Mouse (Mus musculus): ENCODE data around the gene Il4ra. TPM values are rescaled to one million over a fixed set of nuclear protein-coding genes. Genes with fewer than 3 reads are reported as not detected.

Gene Il4ra
- polyA plus RNA-seq, 1 experiment from 2014 or later, result 13.1 TPM

GRCm38 (mm10) chr7:125545331-125545730 lies 6.6 kb upstream of the Il4ra start:
- Histone ChIP-seq H3K27me3 (ENCODE audit: insufficient read depth, low read length) (no peaks in the 10 kb centered on the region), H3K9ac (replicated peaks; ENCODE audit: low read length) (no peak overlapping the region), H3K36me3 (ENCODE audit: insufficient read depth, low read length) (no peaks in the 10 kb centered on the region), H3K4me2 (replicated peaks; ENCODE audit: low read depth, low read length) (no peak overlapping the region), H3K9me3 (ENCODE audit: low read length) (no peaks in the 10 kb centered on the region), H3K27ac (ENCODE audit: low read length) (no peak overlapping the region), H3K4me3 (ENCODE audit: low read length) (no peak overlapping the region), H3K4me1 (ENCODE audit: insufficient read depth, low read length) (no peaks in the 10 kb centered on the region)
- WGBS, result 86% methylated on average over 7 of the region's 7 CpGs
- ATAC-seq (ENCODE audit: low FRiP score, low TSS enrichment), result no peak

GRCm38 (mm10) chr7:125546727-125547126 lies 5.2 kb upstream of the Il4ra start:
- no peaks in the 10 kb centered on the region; the same call in 1 of the 2 replicates for H3K27me3 ChIP-seq (ENCODE audit: insufficient read depth, low read length)
- H3K4me3 ChIP-seq (ENCODE audit: low read length), result no peak overlapping the region
- peaks cover 5% of the 10 kb centered on the region; the same call in 1 of the 2 replicates for H3K4me1 ChIP-seq (ENCODE audit: insufficient read depth, low read length)
- no peak overlapping the region for H3K9ac ChIP-seq (replicated peaks; ENCODE audit: low read length)
- H3K4me2 ChIP-seq (replicated peaks; ENCODE audit: low read depth, low read length), result no peak overlapping the region
- H3K27ac ChIP-seq (ENCODE audit: low read length), result no peak overlapping the region
- 81% methylated on average over 6 of the region's 6 CpGs for WGBS
- no peaks in the 10 kb centered on the region for H3K9me3 ChIP-seq (ENCODE audit: low read length)
- H3K36me3 ChIP-seq (ENCODE audit: insufficient read depth, low read length), result no peaks in the 10 kb centered on the region
- no peak for ATAC-seq (ENCODE audit: low FRiP score, low TSS enrichment)

- H3K4me2 ChIP-seq (replicated peaks; ENCODE audit: low read depth, low read length), result no peak overlapping the region
- ATAC-seq (ENCODE audit: low FRiP score, low TSS enrichment), result no peak
- no peaks in the 10 kb centered on the region; the same call in 1 of the 2 replicates for H3K27me3 ChIP-seq (ENCODE audit: insufficient read depth, low read length)
- no peak overlapping the region for H3K4me3 ChIP-seq (ENCODE audit: low read length)
- peaks cover 11% of the 10 kb centered on the region for H3K4me1 ChIP-seq (ENCODE audit: insufficient read depth, low read length)
- H3K36me3 ChIP-seq (ENCODE audit: insufficient read depth, low read length), result no peaks in the 10 kb centered on the region
- H3K9me3 ChIP-seq (ENCODE audit: low read length), result no peaks in the 10 kb centered on the region
- H3K27ac ChIP-seq (ENCODE audit: low read length), result no peak overlapping the region
- WGBS, result 87% methylated on average over 8 of the region's 8 CpGs
- no peak overlapping the region for H3K9ac ChIP-seq (replicated peaks; ENCODE audit: low read length)
These were observed 2.0 kb upstream of the Il4ra start for GRCm38 (mm10) chr7:125549916-125550315.

- no peaks in the 10 kb centered on the region for H3K36me3 ChIP-seq (ENCODE audit: insufficient read depth, low read length)
- no peak overlapping the region; the same call in 1 of the 2 replicates for H3K27ac ChIP-seq (ENCODE audit: low read length)
- no peak overlapping the region for H3K4me2 ChIP-seq (replicated peaks; ENCODE audit: low read depth, low read length)
- WGBS, result 69% methylated on average over 6 of the region's 6 CpGs
- H3K4me1 ChIP-seq (ENCODE audit: insufficient read depth, low read length), result peaks cover 11% of the 10 kb centered on the region
- H3K4me3 ChIP-seq (ENCODE audit: low read length), result no peak overlapping the region
- H3K27me3 ChIP-seq (ENCODE audit: insufficient read depth, low read length), result no peaks in the 10 kb centered on the region; the same call in 1 of the 2 replicates
- H3K9ac ChIP-seq (replicated peaks; ENCODE audit: low read length), result no peak overlapping the region
- ATAC-seq (ENCODE audit: low FRiP score, low TSS enrichment), result no peak
- no peaks in the 10 kb centered on the region for H3K9me3 ChIP-seq (ENCODE audit: low read length)
These were observed 989 bp upstream of the Il4ra start for GRCm38 (mm10) chr7:125550881-125551381.

- H3K9ac ChIP-seq (replicated peaks; ENCODE audit: low read length), result peak overlapping the region; percentile 83
- WGBS, result 71% methylated on average over 11 of the region's 11 CpGs
These were observed 1.1 kb downstream of the Il4ra start for GRCm38 (mm10) chr7:125552851-125553555.

GRCm38 (mm10) chr7:125553653-125554428 lies 1.9 kb downstream of the Il4ra start:
- no peaks in the 10 kb centered on the region; the same call in 1 of the 2 replicates for H3K27me3 ChIP-seq (ENCODE audit: insufficient read depth, low read length)
- no peak overlapping the region for H3K4me3 ChIP-seq (ENCODE audit: low read length)
- no peak overlapping the region for H3K27ac ChIP-seq (ENCODE audit: low read length)
- H3K4me2 ChIP-seq (replicated peaks; ENCODE audit: low read depth, low read length), result 0 out of 2 replicates have a peak overlapping the region, but pooled peaks have one; percentile 6
- no peak for ATAC-seq (ENCODE audit: low FRiP score, low TSS enrichment)
- no peaks in the 10 kb centered on the region for H3K36me3 ChIP-seq (ENCODE audit: insufficient read depth, low read length)
- H3K9ac ChIP-seq (replicated peaks; ENCODE audit: low read length), result no peak overlapping the region
- H3K4me1 ChIP-seq (ENCODE audit: insufficient read depth, low read length), result peaks cover 17% of the 10 kb centered on the region
- WGBS, result 85% methylated on average over 13 of the region's 13 CpGs
- no peaks in the 10 kb centered on the region for H3K9me3 ChIP-seq (ENCODE audit: low read length)

More at GRCm38 (mm10) chr7:125552851-125553555, 1.1 kb downstream of the Il4ra start:
- Histone ChIP-seq H3K36me3 (ENCODE audit: insufficient read depth, low read length) (no peaks in the 10 kb centered on the region), H3K9me3 (ENCODE audit: low read length) (no peaks in the 10 kb centered on the region), H3K27ac (ENCODE audit: low read length) (no peak overlapping the region; the same call in 1 of the 2 replicates), H3K4me2 (replicated peaks; ENCODE audit: low read depth, low read length) (peak overlapping the region; percentile 92), H3K4me3 (ENCODE audit: low read length) (peak overlapping the region; percentile 73), H3K4me1 (ENCODE audit: insufficient read depth, low read length) (peaks cover 16% of the 10 kb centered on the region), H3K27me3 (ENCODE audit: insufficient read depth, low read length) (no peaks in the 10 kb centered on the region; the same call in 1 of the 2 replicates)
- no peak for ATAC-seq (ENCODE audit: low FRiP score, low TSS enrichment)

- Histone ChIP-seq H3K9me3 (ENCODE audit: low read length) (no peaks in the 10 kb centered on the region), H3K4me2 (replicated peaks; ENCODE audit: low read depth, low read length) (0 out of 2 replicates have a peak overlapping the region, but pooled peaks have one; percentile 6), H3K27me3 (ENCODE audit: insufficient read depth, low read length) (no peaks in the 10 kb centered on the region; the same call in 1 of the 2 replicates), H3K36me3 (ENCODE audit: insufficient read depth, low read length) (no peaks in the 10 kb centered on the region), H3K9ac (replicated peaks; ENCODE audit: low read length) (no peak overlapping the region), H3K4me3 (ENCODE audit: low read length) (no peak overlapping the region), H3K4me1 (ENCODE audit: insufficient read depth, low read length) (peaks cover 25% of the 10 kb centered on the region), H3K27ac (ENCODE audit: low read length) (no peak overlapping the region)
- ATAC-seq (ENCODE audit: low FRiP score, low TSS enrichment), result no peak
- WGBS, result 91% methylated on average over 9 of the region's 9 CpGs
These were observed 2.7 kb downstream of the Il4ra start for GRCm38 (mm10) chr7:125554456-125555114.

GRCm38 (mm10) chr7:125555351-125555872 lies 3.5 kb downstream of the Il4ra start:
- H3K4me3 ChIP-seq (ENCODE audit: low read length), result no peak overlapping the region
- H3K4me1 ChIP-seq (ENCODE audit: insufficient read depth, low read length), result peaks cover 27% of the 10 kb centered on the region
- WGBS, result 78% methylated on average over 7 of the region's 7 CpGs
- no peak overlapping the region for H3K27ac ChIP-seq (ENCODE audit: low read length)
- no peaks in the 10 kb centered on the region for H3K36me3 ChIP-seq (ENCODE audit: insufficient read depth, low read length)
- ATAC-seq (ENCODE audit: low FRiP score, low TSS enrichment), result no peak
- no peaks in the 10 kb centered on the region; the same call in 1 of the 2 replicates for H3K27me3 ChIP-seq (ENCODE audit: insufficient read depth, low read length)
- no peak overlapping the region for H3K4me2 ChIP-seq (replicated peaks; ENCODE audit: low read depth, low read length)
- no peaks in the 10 kb centered on the region for H3K9me3 ChIP-seq (ENCODE audit: low read length)
- no peak overlapping the region for H3K9ac ChIP-seq (replicated peaks; ENCODE audit: low read length)

GRCm38 (mm10) chr7:125556096-125556495 lies 4.2 kb downstream of the Il4ra start:
- Histone ChIP-seq H3K9me3 (ENCODE audit: low read length) (no peaks in the 10 kb centered on the region), H3K9ac (replicated peaks; ENCODE audit: low read length) (no peak overlapping the region), H3K4me2 (replicated peaks; ENCODE audit: low read depth, low read length) (no peak overlapping the region), H3K27me3 (ENCODE audit: insufficient read depth, low read length) (no peaks in the 10 kb centered on the region), H3K4me1 (ENCODE audit: insufficient read depth, low read length) (peaks cover 34% of the 10 kb centered on the region), H3K4me3 (ENCODE audit: low read length) (no peak overlapping the region), H3K36me3 (ENCODE audit: insufficient read depth, low read length) (no peaks in the 10 kb centered on the region), H3K27ac (ENCODE audit: low read length) (no peak overlapping the region)
- WGBS, result 62% methylated on average over 4 of the region's 4 CpGs
- ATAC-seq (ENCODE audit: low FRiP score, low TSS enrichment), result no peak
